Comparison of ENCODE assay signal across 29 mouse cellular contexts in genomic region chr3:35722811-35723210, GRCm38 (mm10). TPM values are rescaled to one million over a fixed set of nuclear protein-coding genes. Genes with fewer than 3 reads are reported as not detected.
DNase-seq lines count a peak whose midpoint lies in the region; ATAC-seq and TF ChIP-seq lines count a peak whose summit lies in the region.
"Had no signal": no experiment of that assay in that cellular context is flagged by ENCODE, and none has a peak within 500 bp of the region (broad histone marks: within the 10 kb centered on the region; RNA-seq: fewer than 3 reads in every experiment).

No protein-coding gene starts in this region.

- 96% methylated on average over 7 of the region's 7 CpGs for WGBS in thymus, adult 2 months

- no peaks in the 10 kb centered on the region for H3K27me3 ChIP-seq in thymus, adult 2 months (ENCODE audit: control insufficient read depth, insufficient read depth, low read length)
- H3K27me3 ChIP-seq: heart, embryonic 13.5 days; kidney, embryonic 15.5 days; limb, embryonic 15.5 days; liver, embryonic 13.5 days; megakaryocyte, embryonic 14.5 days; midbrain, embryonic 12.5 days had no signal

- ATAC-seq in CD4-positive, CD25-positive, alpha-beta regulatory T cell, adult 4 months = no peak
- ATAC-seq in granulocyte monocyte progenitor cell, adult 5-6 weeks (replicated peaks; ENCODE audit: poor library complexity, severe bottlenecking) = no peak
- ATAC-seq: forebrain, postnatal 0 days; lung, postnatal 0 days; Patski had no signal

- TF ChIP-seq CTCF in thymus, adult 2 months (IDR thresholded peaks at IDR 0.05; ENCODE audit: borderline replicate concordance, control insufficient read depth, extremely low read depth, insufficient read depth, low read length, poor library complexity) = no peak

- TF ChIP-seq POLR2A in thymus, adult 2 months (IDR thresholded peaks at IDR 0.05; ENCODE audit: control insufficient read depth, extremely low read depth, insufficient read depth, low read length, poor library complexity) = no peak

- peaks cover 32% of the 10 kb centered on the region for H3K4me1 ChIP-seq in thymus, adult 2 months (replicated peaks; ENCODE audit: control insufficient read depth, insufficient read depth, low read length)
- H3K4me1 ChIP-seq: heart, embryonic 13.5 days; hindbrain, embryonic 10.5 days; kidney, embryonic 15.5 days; limb, embryonic 15.5 days; midbrain, embryonic 12.5 days had no signal

- peak; percentile 47 for DNase-seq in CD4-positive, CD25-positive, alpha-beta regulatory T cell, adult 2 months (ENCODE audit: low read depth, low spot score)
- no peak for DNase-seq in thymus, adult 2 months
- no peak for DNase-seq in thymus, postnatal 4 days
- peak; percentile 19 for DNase-seq in T-cell, adult 2 months (ENCODE audit: low spot score)
- DNase-seq in adrenal gland, adult (ENCODE audit: inconsistent age in 2 of 2, low spot score in 1 of 2) = no peak
- DNase-seq: adrenal gland, adult 2 months; adrenal gland, postnatal 36 days; cerebellum, adult 18-20 months; cerebellum, postnatal 10 days; forebrain, postnatal 0 days; heart, postnatal 10 days; kidney, adult 18-20 months; kidney, postnatal 25 days; liver, embryonic 13.5 days; lung, adult 18-20 months; lung, postnatal 4 days had no signal

- H3K27ac ChIP-seq in thymus, adult 2 months (ENCODE audit: control insufficient read depth, insufficient read depth, low read length) = peak overlapping the region; percentile 58; the same call in 1 of the 2 replicates
- H3K27ac ChIP-seq: heart, embryonic 13.5 days; hindbrain, embryonic 10.5 days; hindbrain, postnatal 0 days; kidney, embryonic 15.5 days; layer of hippocampus, adult 2 months; limb, embryonic 15.5 days; liver, embryonic 13.5 days; midbrain, embryonic 12.5 days had no signal

- no peak overlapping the region for H3K4me3 ChIP-seq in thymus, adult 2 months (ENCODE audit: control insufficient read depth, insufficient read depth, low read length)
- H3K4me3 ChIP-seq: erythroblast, embryonic 14.5 days; heart, embryonic 13.5 days; hindbrain, embryonic 10.5 days; kidney, embryonic 15.5 days; layer of hippocampus, adult 2 months; limb, embryonic 15.5 days; liver, embryonic 13.5 days; megakaryocyte, embryonic 14.5 days; midbrain, embryonic 12.5 days had no signal

- H3K36me3 ChIP-seq in thymus, adult 2 months (ENCODE audit: control insufficient read depth, insufficient read depth, low read length) = no peaks in the 10 kb centered on the region
- H3K36me3 ChIP-seq: heart, embryonic 13.5 days; hindbrain, embryonic 10.5 days; kidney, embryonic 15.5 days; limb, embryonic 15.5 days; liver, embryonic 13.5 days; midbrain, embryonic 12.5 days had no signal

RNA-seq across cellular contexts. Expression of gene Atp11b, which starts 31.1 kb away (rescaled TPM):
- polyA plus RNA-seq in CD4-positive, CD25-positive, alpha-beta regulatory T cell, adult 4 months (2017; shearing (Covaris generic)) = 10 to 100 TPM; 69.0 to 82.0 TPM
- polyA plus RNA-seq in thymus, adult 2 months (2012; rRNA removed) = 35.6 and 37.5 TPM in 2 replicates
- 117 and 149 TPM in 2 replicates for total RNA-seq in granulocyte monocyte progenitor cell, adult 5-6 weeks (2014; fragmentation: Nextera tagmentation)
- 111 and 132 TPM in 2 replicates for total RNA-seq in granulocyte monocyte progenitor cell, adult 5-6 weeks (2017)

Comparison
In these comparisons a context has a peak if more than half of its experiments do, and no peak if none do; other contexts are left out.
1. DNase-seq: peak in CD4-positive, CD25-positive, alpha-beta regulatory T cell, adult 2 months (single experiment) and T-cell, adult 2 months (single experiment); none in thymus, adult 2 months (single experiment), thymus, postnatal 4 days (single experiment) and adrenal gland, adult (0 of 2).